Mouse (Mus musculus) embryonic facial prominence, embryonic 12.5 days (tissue): ENCODE results near the gene Sh3bp1. TPM values are rescaled to one million over a fixed set of nuclear protein-coding genes. Genes with fewer than 3 reads are reported as not detected.

Experiments used
- ATAC-seq: fragments of 200-750 bp; cut with Nextera tagmentation; 2 replicates; pipeline ENCODE4 v1.8.0; 2017; ENCODE audit not compliant: insufficient number of reproducible peaks, insufficient read depth, low FRiP score, low TSS enrichment
- H3K27ac ChIP-seq: fragments of 300-500 bp; sonication (generic); 2 replicates; pipeline ENCODE4 v1.5.1; 2016; ENCODE audit warnings: mild to moderate bottlenecking
- H3K27me3 ChIP-seq: fragments of 300-500 bp; sonication (generic); 2 replicates; pipeline ENCODE4 v1.6.1; 2016; ENCODE audit warnings: mild to moderate bottlenecking, moderate library complexity
- H3K36me3 ChIP-seq: fragments of 300-500 bp; sonication (generic); 2 replicates; pipeline ENCODE4 v1.6.1; 2016; ENCODE audit warnings: mild to moderate bottlenecking
- H3K4me1 ChIP-seq: fragments of 300-500 bp; sonication (generic); 2 replicates; pipeline ENCODE4 v1.6.1; 2016
- H3K4me2 ChIP-seq: fragments of 300-500 bp; sonication (generic); replicated peaks from 2 replicates; pipeline ENCODE4 v1.6.1; 2016; ENCODE audit warnings: mild to moderate bottlenecking, moderate library complexity
- H3K4me3 ChIP-seq: fragments of 300-500 bp; sonication (generic); 2 replicates; pipeline ENCODE4 v1.5.1; 2016; ENCODE audit warnings: mild to moderate bottlenecking
- H3K9ac ChIP-seq: fragments of 300-500 bp; sonication (generic); 2 replicates; pipeline ENCODE4 v1.6.1; 2016; ENCODE audit warnings: mild to moderate bottlenecking, moderate library complexity
- H3K9me3 ChIP-seq: fragments of 300-500 bp; sonication (generic); 2 replicates; pipeline ENCODE4 v1.6.1; 2016; ENCODE audit warnings: mild to moderate bottlenecking, moderate library complexity
- WGBS: fragments of 180-500 bp; shearing (Covaris S2); methylation state at CpG from one replicate; pipeline ENCODE4 v1.1.7; 2016; 5-methylcytosine and 5-hydroxymethylcytosine counted together
- polyA plus RNA-seq: library from polyadenylated mRNA; unstranded; fragments of >200 nt; fragmentation: Nextera tagmentation; extraction: Ambion mirVana; gene quantifications from 2 replicates; pipeline ENCODE4 v1.2.1, GENCODE M21; 2016

Gene Sh3bp1
- polyA plus RNA-seq, 1 experiment from 2014 or later: 42.2 TPM

GRCm38 (mm10) chr15:78903243-78903642 is 3.7 kb downstream of the Sh3bp1 start:
- H3K27me3 ChIP-seq: no peaks in the 10 kb centered on the region
- H3K9ac ChIP-seq: 0 out of 2 replicates have a peak overlapping the region, but pooled peaks have one; percentile 2
- no peak overlapping the region for H3K4me3 ChIP-seq
- peaks cover 28% of the 10 kb centered on the region for H3K4me1 ChIP-seq
- H3K9me3 ChIP-seq: no peaks in the 10 kb centered on the region
- H3K4me2 ChIP-seq: no peak overlapping the region
- peaks cover 57% of the 10 kb centered on the region for H3K36me3 ChIP-seq
- 14% methylated on average over 2 of the region's 2 CpGs for WGBS
- H3K27ac ChIP-seq: no peak overlapping the region
- no peak for ATAC-seq

GRCm38 (mm10) chr15:78908399-78908798 is 8.8 kb downstream of the Sh3bp1 start:
- Histone ChIP-seq H3K9ac (no peak overlapping the region), H3K27ac (no peak overlapping the region), H3K27me3 (no peaks in the 10 kb centered on the region), H3K4me1 (no peaks in the 10 kb centered on the region), H3K4me2 (no peak overlapping the region), H3K36me3 (peaks cover 81% of the 10 kb centered on the region), H3K9me3 (no peaks in the 10 kb centered on the region), H3K4me3 (no peak overlapping the region)
- WGBS: 74% methylated on average over 7 of the region's 7 CpGs
- no peak for ATAC-seq

GRCm38 (mm10) chr15:78908982-78909381 is 9.4 kb downstream of the Sh3bp1 start:
- ATAC-seq: no peak
- Histone ChIP-seq H3K4me3 (no peak overlapping the region), H3K4me2 (no peak overlapping the region), H3K4me1 (no peaks in the 10 kb centered on the region), H3K27ac (no peak overlapping the region), H3K9ac (no peak overlapping the region), H3K36me3 (peaks cover 76% of the 10 kb centered on the region), H3K9me3 (no peaks in the 10 kb centered on the region), H3K27me3 (no peaks in the 10 kb centered on the region)
- WGBS: 88% methylated on average over 8 of the region's 8 CpGs

DNA sequence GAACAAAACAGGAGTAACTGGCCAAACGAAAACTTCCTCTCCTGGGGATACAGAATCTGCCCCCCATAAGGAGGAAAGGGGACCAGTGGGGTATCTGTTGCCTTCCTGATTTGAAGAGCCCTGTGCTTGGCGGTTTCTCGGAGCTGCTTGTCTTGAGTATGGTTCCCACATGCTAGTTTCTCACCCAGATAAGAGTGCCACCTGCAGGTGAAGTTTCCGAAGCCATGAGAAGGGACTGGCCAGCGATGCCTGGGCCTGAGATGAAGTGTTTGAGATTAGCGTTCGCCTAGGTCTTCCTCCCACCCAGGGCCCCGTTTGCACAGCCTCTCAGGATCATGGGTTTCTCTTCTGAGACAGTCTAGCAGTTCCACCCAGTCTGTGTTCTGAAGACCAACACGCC is 12.5 kb downstream of the Sh3bp1 start:
- WGBS: 39% methylated on average over 9 of the region's 9 CpGs
- H3K27me3 ChIP-seq: no peaks in the 10 kb centered on the region
- H3K9me3 ChIP-seq: no peaks in the 10 kb centered on the region
- H3K36me3 ChIP-seq: peaks cover 45% of the 10 kb centered on the region
- no peak overlapping the region for H3K4me3 ChIP-seq
- H3K27ac ChIP-seq: no peak overlapping the region
- H3K4me2 ChIP-seq: no peak overlapping the region
- ATAC-seq: no peak
- no peak overlapping the region for H3K9ac ChIP-seq
- H3K4me1 ChIP-seq: peaks cover 22% of the 10 kb centered on the region

- WGBS: under 1% methylated on average over 51 of the region's 51 CpGs
- Histone ChIP-seq H3K27ac (peak within 1 kb of the TSS; percentile 93), H3K4me3 (peak within 1 kb of the TSS; percentile 77), H3K27me3 (no peaks in the 10 kb centered on the region), H3K9ac (peak within 1 kb of the TSS; percentile 83), H3K36me3 (peaks cover 42% of the 10 kb centered on the region), H3K9me3 (no peaks in the 10 kb centered on the region), H3K4me1 (peaks cover 22% of the 10 kb centered on the region), H3K4me2 (peak within 1 kb of the TSS; percentile 96)
- peak; percentile 93 for ATAC-seq
Measured at GRCm38 (mm10) chr15:78913632-78914090, 14.1 kb downstream of the Sh3bp1 start, which contains the start of gene Pdxp. Pdxp (plus strand) TSS chr15:78913919.

DNA sequence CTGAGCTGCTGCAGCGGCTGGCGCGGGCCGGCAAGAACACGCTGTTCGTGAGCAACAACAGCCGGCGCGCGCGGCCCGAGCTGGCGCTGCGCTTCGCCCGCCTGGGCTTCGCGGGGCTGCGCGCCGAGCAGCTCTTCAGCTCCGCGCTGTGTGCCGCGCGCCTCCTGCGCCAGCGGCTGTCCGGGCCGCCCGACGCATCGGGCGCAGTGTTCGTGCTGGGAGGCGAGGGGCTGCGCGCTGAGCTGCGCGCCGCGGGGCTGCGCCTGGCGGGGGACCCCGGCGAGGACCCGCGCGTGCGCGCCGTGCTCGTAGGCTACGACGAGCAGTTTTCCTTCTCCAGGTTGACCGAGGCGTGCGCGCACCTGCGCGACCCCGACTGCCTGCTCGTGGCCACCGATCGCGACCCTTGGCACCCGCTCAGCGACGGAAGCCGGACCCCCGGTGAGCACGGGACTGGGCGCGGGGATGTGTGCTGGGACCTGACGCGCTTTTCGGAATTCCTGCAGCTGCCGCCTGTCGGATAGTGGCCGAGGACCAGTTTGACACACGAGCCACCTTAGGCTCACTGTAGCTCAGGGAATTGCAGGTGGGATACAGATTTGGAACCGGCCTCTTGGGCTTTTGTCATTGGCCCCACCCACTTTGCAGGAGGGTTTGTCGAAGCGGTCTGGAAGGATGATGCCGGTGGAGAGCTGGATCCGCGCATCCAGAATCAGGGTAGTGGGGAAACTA is 14.7 kb downstream of the Sh3bp1 start:
- Histone ChIP-seq H3K4me3 (peak overlapping the region; percentile 77), H3K4me1 (peaks cover 22% of the 10 kb centered on the region), H3K4me2 (peak overlapping the region; percentile 96), H3K27ac (peak overlapping the region; percentile 93), H3K9me3 (no peaks in the 10 kb centered on the region), H3K27me3 (no peaks in the 10 kb centered on the region), H3K9ac (peak overlapping the region; percentile 83), H3K36me3 (peaks cover 41% of the 10 kb centered on the region)
- WGBS: 1% methylated on average over 87 of the region's 87 CpGs
- ATAC-seq: peak; percentile 53

GRCm38 (mm10) chr15:78914823-78915659 is 15.5 kb downstream of the Sh3bp1 start:
- Histone ChIP-seq H3K36me3 (peaks cover 36% of the 10 kb centered on the region), H3K27me3 (no peaks in the 10 kb centered on the region), H3K27ac (peak overlapping the region; percentile 93; the same call in 1 of the 2 replicates), H3K9ac (peak overlapping the region; percentile 83), H3K4me1 (peaks cover 22% of the 10 kb centered on the region), H3K9me3 (no peaks in the 10 kb centered on the region), H3K4me2 (peak overlapping the region; percentile 96), H3K4me3 (peak overlapping the region; percentile 77)
- ATAC-seq: no peak
- WGBS: 45% methylated on average over 8 of the region's 8 CpGs

- no peak overlapping the region for H3K27ac ChIP-seq
- peak overlapping the region; percentile 83; the same call in 1 of the 2 replicates for H3K9ac ChIP-seq
- ATAC-seq: no peak
- WGBS: 6% methylated on average over 8 of the region's 8 CpGs
- H3K4me2 ChIP-seq: peak overlapping the region; percentile 96
- no peaks in the 10 kb centered on the region for H3K27me3 ChIP-seq
- peaks cover 33% of the 10 kb centered on the region for H3K36me3 ChIP-seq
- peak overlapping the region; percentile 77 for H3K4me3 ChIP-seq
- no peaks in the 10 kb centered on the region for H3K9me3 ChIP-seq
- H3K4me1 ChIP-seq: peaks cover 22% of the 10 kb centered on the region
Measured at GRCm38 (mm10) chr15:78915660-78916017, 16.1 kb downstream of the Sh3bp1 start.

- 60% methylated on average over 12 of the region's 12 CpGs for WGBS
- ATAC-seq: no peak
- Histone ChIP-seq H3K4me3 (peak overlapping the region; percentile 77), H3K4me1 (peaks cover 22% of the 10 kb centered on the region), H3K27me3 (no peaks in the 10 kb centered on the region), H3K9me3 (no peaks in the 10 kb centered on the region), H3K27ac (no peak overlapping the region; the same call in 1 of the 2 replicates), H3K9ac (peak overlapping the region; percentile 25), H3K36me3 (peaks cover 27% of the 10 kb centered on the region), H3K4me2 (peak overlapping the region; percentile 96)
Measured at GRCm38 (mm10) chr15:78916052-78916826, 16.7 kb downstream of the Sh3bp1 start.

DNA sequence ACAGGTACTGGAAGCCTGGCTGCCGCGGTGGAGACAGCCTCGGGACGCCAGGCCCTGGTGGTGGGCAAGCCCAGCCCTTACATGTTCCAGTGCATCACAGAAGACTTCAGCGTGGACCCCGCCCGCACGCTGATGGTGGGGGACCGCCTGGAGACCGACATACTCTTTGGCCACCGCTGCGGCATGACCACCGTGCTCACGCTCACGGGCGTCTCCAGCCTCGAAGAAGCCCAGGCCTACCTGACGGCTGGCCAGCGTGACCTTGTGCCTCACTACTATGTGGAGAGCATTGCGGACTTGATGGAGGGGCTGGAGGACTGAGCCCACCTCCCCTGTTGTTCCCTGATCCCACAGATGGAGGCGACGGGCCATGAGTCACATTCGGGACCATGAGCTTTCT is 18.6 kb downstream of the Sh3bp1 start:
- Histone ChIP-seq H3K9ac (no peak overlapping the region), H3K4me1 (peaks cover 24% of the 10 kb centered on the region), H3K27me3 (no peaks in the 10 kb centered on the region), H3K4me3 (no peak overlapping the region), H3K27ac (no peak overlapping the region), H3K4me2 (no peak overlapping the region), H3K9me3 (no peaks in the 10 kb centered on the region), H3K36me3 (peaks cover 23% of the 10 kb centered on the region)
- no peak for ATAC-seq
- WGBS: 86% methylated on average over 23 of the region's 23 CpGs

DNA sequence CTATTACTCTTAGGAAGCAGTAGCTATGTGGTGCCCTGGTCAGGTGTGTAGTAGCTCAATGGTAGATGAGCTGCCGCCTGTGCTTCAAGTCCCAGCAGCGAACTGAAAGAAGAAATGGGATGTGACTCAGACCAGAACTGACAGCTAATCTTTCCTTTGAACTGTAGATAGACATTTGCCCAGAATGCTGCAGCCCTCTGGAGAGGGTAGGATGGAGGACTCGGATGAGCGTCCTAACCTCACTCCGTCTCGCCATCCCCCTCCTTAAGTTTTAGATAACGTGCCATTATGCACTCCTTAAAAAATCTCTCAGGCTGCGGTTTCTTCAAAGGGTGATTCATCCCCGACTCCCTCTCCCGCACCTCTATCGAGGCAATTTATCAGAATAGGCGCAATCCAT is 20.3 kb downstream of the Sh3bp1 start:
- Histone ChIP-seq H3K4me2 (no peak overlapping the region), H3K4me3 (no peak overlapping the region), H3K9me3 (no peaks in the 10 kb centered on the region), H3K36me3 (peaks cover 23% of the 10 kb centered on the region), H3K4me1 (peaks cover 31% of the 10 kb centered on the region), H3K27me3 (no peaks in the 10 kb centered on the region), H3K9ac (no peak overlapping the region), H3K27ac (0 out of 2 replicates have a peak overlapping the region, but pooled peaks have one; percentile 1)
- 85% methylated on average over 12 of the region's 12 CpGs for WGBS
- no peak for ATAC-seq
